Mouse (Mus musculus) MEL (cell line): ENCODE data around the gene Mpzl3. TPM values are rescaled to one million over a fixed set of nuclear protein-coding genes. Genes with fewer than 3 reads are reported as not detected.

Experiments
- DNase-seq: peaks from one replicate; pipeline ENCODE4 v3.0.0; 2011; ENCODE audit warnings: low read depth, low spot score
- H3K27ac ChIP-seq: 2 replicates; pipeline ENCODE4 v1.5.1; 2012; ENCODE audit warnings: low read depth, mild to moderate bottlenecking, control low read depth, low read length, moderate library complexity; ENCODE audit not compliant: control insufficient read depth
- H3K27me3 ChIP-seq, 2 experiments: fragments of 150-350 bp in 1 of 2; sonication (generic) in 1 of 2; 2 replicates each; pipeline ENCODE4 v1.6.1; 2012; ENCODE audit warnings: low read length in 2 of 2, mild to moderate bottlenecking in 2 of 2, improper control_type of control experiment in 1 of 2, moderate library complexity in 1 of 2; ENCODE audit not compliant: insufficient read depth in 2 of 2, control insufficient read depth in 1 of 2
- H3K36me3 ChIP-seq, 2 experiments: 2 replicates each; pipeline ENCODE4 v1.6.1; 2012 to 2014; ENCODE audit warnings: low read length in 2 of 2, improper control_type of control experiment in 1 of 2, inconsistent platforms in 1 of 2, mild to moderate bottlenecking in 1 of 2; ENCODE audit not compliant: insufficient read depth in 2 of 2, control insufficient read depth in 1 of 2
- H3K4me1 ChIP-seq, 2 experiments: fragments of 150-350 bp in 1 of 2; sonication (generic) in 1 of 2; 2 replicates each; pipeline ENCODE4 v1.6.1; 2012; ENCODE audit warnings: low read length in 2 of 2, improper control_type of control experiment in 1 of 2, mild to moderate bottlenecking in 1 of 2; ENCODE audit not compliant: insufficient read depth in 2 of 2, control insufficient read depth in 1 of 2
- H3K4me3 ChIP-seq, 2 experiments: fragments of 150-350 bp in 1 of 2; sonication (generic) in 1 of 2; 2 replicates each; pipeline ENCODE4 v1.5.1; 2012; ENCODE audit warnings: low read depth in 2 of 2, low read length in 2 of 2, mild to moderate bottlenecking in 2 of 2, moderate library complexity in 2 of 2, control low read depth in 1 of 2, improper control_type of control experiment in 1 of 2; ENCODE audit not compliant: control insufficient read depth in 1 of 2, insufficient read depth in 1 of 2
- H3K79me2 ChIP-seq: 2 replicates; pipeline ENCODE4 v1.6.1; 2012; ENCODE audit warnings: mild to moderate bottlenecking, low read length, moderate library complexity; ENCODE audit not compliant: control insufficient read depth, poor library complexity, insufficient read depth
- H3K9ac ChIP-seq: 2 replicates; pipeline ENCODE4 v1.6.1; 2012; ENCODE audit warnings: low read depth, mild to moderate bottlenecking, control low read depth, low read length, moderate library complexity; ENCODE audit not compliant: control insufficient read depth, poor library complexity, severe bottlenecking
- H3K9me3 ChIP-seq: fragments of 150-350 bp; sonication (generic); replicated peaks from 2 replicates; pipeline ENCODE4 v1.6.1; 2012; ENCODE audit warnings: mild to moderate bottlenecking, low read length, improper control_type of control experiment, moderate library complexity; ENCODE audit not compliant: insufficient read depth
- BHLHE40 ChIP-seq: IDR thresholded peaks from 2 replicates; pipeline ENCODE4 v1.6.1; 2012; ENCODE audit warnings: low read depth, mild to moderate bottlenecking, inconsistent platforms, low read length, improper control_type of control experiment, borderline replicate concordance
- CHD2 ChIP-seq: IDR thresholded peaks from 2 replicates; pipeline ENCODE4 v1.6.1; 2011; ENCODE audit warnings: low read length, improper control_type of control experiment
- GABPA ChIP-seq: IDR thresholded peaks from 2 replicates; pipeline ENCODE4 v1.6.1; 2012; ENCODE audit warnings: low read depth, mild to moderate bottlenecking, inconsistent platforms, low read length, improper control_type of control experiment, moderate library complexity
- JUND ChIP-seq: IDR thresholded peaks from 2 replicates; pipeline ENCODE4 v1.6.1; 2011; ENCODE audit warnings: low read depth, mild to moderate bottlenecking, improper control_type of control experiment, low read length
- MAX ChIP-seq: IDR thresholded peaks from 2 replicates; pipeline ENCODE4 v1.6.1; 2011; ENCODE audit warnings: low read length, improper control_type of control experiment
- NELFE ChIP-seq: IDR thresholded peaks from 2 replicates; pipeline ENCODE4 v1.6.1; 2011; ENCODE audit warnings: low read depth, low read length, improper control_type of control experiment
- SIN3A ChIP-seq: IDR thresholded peaks from 2 replicates; pipeline ENCODE4 v1.6.1; 2012; ENCODE audit warnings: low read length, improper control_type of control experiment, inconsistent platforms
- SMC3 ChIP-seq: IDR thresholded peaks from 2 replicates; pipeline ENCODE4 v1.6.1; 2011; ENCODE audit warnings: low read depth, low read length, improper control_type of control experiment
- TBP ChIP-seq: IDR thresholded peaks from 2 replicates; pipeline ENCODE4 v1.8.0; 2011; ENCODE audit warnings: low read depth, low read length, improper control_type of control experiment
- USF1 ChIP-seq: IDR thresholded peaks from 2 replicates; pipeline ENCODE4 v1.6.1; 2014; ENCODE audit warnings: low read depth, mild to moderate bottlenecking, inconsistent platforms, low read length, improper control_type of control experiment, moderate library complexity
- USF2 ChIP-seq, 2 experiments: IDR thresholded peaks; 2 replicates each; pipeline ENCODE4 v1.6.1; 2011 to 2012; ENCODE audit warnings: improper control_type of control experiment in 2 of 2, low read length in 2 of 2, borderline replicate concordance in 1 of 2, inconsistent platforms in 1 of 2, low read depth in 1 of 2, mild to moderate bottlenecking in 1 of 2; ENCODE audit not compliant: insufficient read depth in 1 of 2
- ZMIZ1 ChIP-seq: IDR thresholded peaks from 2 replicates; pipeline ENCODE4 v1.6.1; 2012; ENCODE audit warnings: low read depth, mild to moderate bottlenecking, inconsistent platforms, low read length, improper control_type of control experiment, moderate library complexity
- polyA plus RNA-seq, 2 experiments: library from polyadenylated mRNA; stranded (reverse) in 1 of 2; unstranded in 1 of 2; fragments of >175 nt in 1 of 2; fragments of >200 nt in 1 of 2; gene quantifications; 2 replicates each; pipeline versions ENCODE4 v1.2.1 to v1.2.4; 2012; ENCODE audit warnings: low replicate concordance in 2 of 2, low read depth in 1 of 2; ENCODE audit not compliant: insufficient read length in 2 of 2, insufficient read depth in 1 of 2, missing spikeins in 1 of 2
- total RNA-seq: library from RNA; depleted of rRNA; stranded (reverse); fragments of 300-350 nt; gene quantifications from 2 replicates; pipeline ENCODE4 v1.2.3, GENCODE M21; 2012

The Mpzl3 gene
- total and polyA plus RNA-seq, 3 experiments = not detected

DNA sequence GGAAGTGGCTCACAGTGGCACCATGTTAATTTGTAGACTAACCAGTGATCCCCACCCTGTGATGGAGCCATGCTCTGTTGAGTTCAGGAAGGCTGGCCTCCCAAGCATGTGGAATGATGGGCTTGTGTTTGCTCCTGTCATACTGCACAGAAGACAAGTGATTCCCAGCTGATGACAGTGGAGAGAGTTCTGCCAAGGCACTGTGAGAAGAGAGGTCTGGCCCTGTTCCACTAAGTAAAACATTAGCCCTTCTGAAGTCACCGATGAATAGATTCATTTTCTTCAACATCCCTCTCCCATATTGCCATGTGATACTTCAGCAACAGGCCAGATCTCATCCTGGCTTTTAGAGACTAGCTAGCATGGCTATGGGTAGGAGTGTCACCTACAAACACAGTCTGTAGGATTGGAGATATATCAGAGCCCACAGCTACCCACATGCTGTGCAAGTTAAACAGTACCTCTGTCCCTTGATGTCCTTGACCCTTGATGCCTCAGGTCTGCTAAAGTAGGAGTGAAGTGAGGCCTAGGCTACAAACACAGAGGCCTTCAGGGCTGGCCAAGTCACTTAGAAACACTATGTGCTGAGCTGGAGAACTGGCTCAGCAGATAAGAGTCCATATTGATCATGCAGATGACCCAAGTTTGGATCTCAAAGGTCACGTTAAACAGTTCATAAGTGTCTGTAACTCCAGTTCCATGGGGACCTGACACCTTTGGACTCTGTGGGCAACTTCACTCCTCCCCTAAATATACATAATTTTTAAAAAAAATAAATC lies 50.8 kb downstream of the Mpzl3 start:
- peaks cover 4 to 7% of the 10 kb centered on the region in 2 experiments for H3K27me3 ChIP-seq
- no peaks in the 10 kb centered on the region for H3K9me3 ChIP-seq
- TF ChIP-seq TBP (no peak), USF2 (IDR thresholded peaks at IDR 0.05; ENCODE audit: borderline replicate concordance in 1 of 2, insufficient read depth in 1 of 2, low read depth in 1 of 2, low read length in 2 of 2) (no peak), SMC3 (no peak)
- no peak overlapping the region for H3K27ac ChIP-seq
- no peak overlapping the region for H3K9ac ChIP-seq
- H3K36me3 ChIP-seq = 0 out of 4 replicates have a peak, but pooled peaks cover 0 to 4% of the 10 kb centered on the region in 2 experiments
- no peak overlapping the region for H3K4me3 ChIP-seq
- no peaks in the 10 kb centered on the region for H3K79me2 ChIP-seq
- 0 out of 4 replicates have a peak, but pooled peaks cover 0 to 4% of the 10 kb centered on the region in 2 experiments for H3K4me1 ChIP-seq
- no peak for DNase-seq

- Histone ChIP-seq H3K9me3 (no peaks in the 10 kb centered on the region), H3K27me3 (peaks cover 5 to 12% of the 10 kb centered on the region in 2 experiments), H3K4me1 (no peaks in the 10 kb centered on the region), H3K79me2 (no peaks in the 10 kb centered on the region), H3K4me3 (no peak overlapping the region), H3K9ac (no peak overlapping the region), H3K27ac (no peak overlapping the region), H3K36me3 (no peaks in the 10 kb centered on the region)
- no peak for DNase-seq
- TF ChIP-seq CHD2 = no peak
- no peak for TF ChIP-seq ZMIZ1
- TF ChIP-seq BHLHE40 = no peak
- TF ChIP-seq USF1 = no peak
- no peak for TF ChIP-seq MAX
- no peak for TF ChIP-seq GABPA
- TF ChIP-seq SIN3A = no peak
- no peak for TF ChIP-seq JUND
- no peak for TF ChIP-seq NELFE
Measured at GRCm38 (mm10) chr9:45115706-45116105, 60.7 kb downstream of the Mpzl3 start.

DNA sequence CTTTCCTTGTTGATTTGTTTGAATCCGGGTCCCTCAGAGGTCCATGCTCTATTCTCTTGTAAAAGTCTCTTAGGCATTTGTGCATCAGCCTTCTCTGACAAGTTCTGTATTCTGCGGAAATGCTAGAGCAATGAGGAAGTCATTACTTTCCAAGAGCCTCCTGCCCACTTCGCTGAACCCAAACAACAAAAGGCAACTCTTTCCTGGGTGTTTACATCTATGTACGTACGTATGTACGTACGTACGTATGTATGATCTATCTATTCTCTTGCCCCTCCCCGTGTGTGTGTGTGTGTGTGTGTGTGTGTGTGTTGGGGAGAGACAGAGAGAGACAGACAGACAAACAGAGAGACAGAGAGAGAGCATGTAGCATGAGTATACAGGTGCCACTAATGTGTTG lies 61.8 kb downstream of the Mpzl3 start:
- DNase-seq = no peak
- no peak overlapping the region for H3K4me3 ChIP-seq
- no peak overlapping the region for H3K27ac ChIP-seq
- no peak for TF ChIP-seq BHLHE40
- no peak overlapping the region for H3K9ac ChIP-seq
- H3K9me3 ChIP-seq = no peaks in the 10 kb centered on the region
- no peaks in the 10 kb centered on the region for H3K4me1 ChIP-seq
- H3K36me3 ChIP-seq = no peaks in the 10 kb centered on the region
- no peaks in the 10 kb centered on the region for H3K79me2 ChIP-seq
- H3K27me3 ChIP-seq = peaks cover 5 to 12% of the 10 kb centered on the region in 2 experiments
